ENCODE assay signal across 26 mouse cellular contexts in genomic region chr16:52190714-52191113, GRCm38 (mm10).
A peak's percentile ranks its signal among the peaks of the same experiment; 100 is the strongest.
DNase-seq lines count a peak whose midpoint lies in the region; ATAC-seq lines count a peak whose summit lies in the region.
"Had no signal": no experiment of that assay in that cellular context is flagged by ENCODE, and none has a peak within 500 bp of the region (broad histone marks: within the 10 kb centered on the region; RNA-seq: fewer than 3 reads in every experiment).

No protein-coding gene starts in this region.

- DNase-seq in kidney, adult 18-20 months, result peak; percentile 23
- peak; percentile 80 for DNase-seq in kidney, adult 9 months
- peak; percentile 36 to 56 for DNase-seq in kidney, postnatal 25 days
- peak; percentile 37 for DNase-seq in yolk sac, embryonic 10.5 days (ENCODE audit: low spot score)
- DNase-seq: adrenal gland, adult 2 months; adrenal gland, postnatal 14 days; cerebellum, adult 11 months; cerebellum, adult 2 months; cerebellum, adult 9-11 months; cerebellum, postnatal 25 days; embryo, embryonic 11 days; gastrocnemius, postnatal 25 days; heart, adult 2 months had no signal

- H3K27me3 ChIP-seq in kidney, embryonic 16.5 days (ENCODE audit: insufficient read depth, low read length), result no peaks in the 10 kb centered on the region
- H3K27me3 ChIP-seq in kidney, embryonic 15.5 days, result no peaks in the 10 kb centered on the region
- H3K27me3 ChIP-seq in intestine, embryonic 15.5 days (replicated peaks), result no peaks in the 10 kb centered on the region
- H3K27me3 ChIP-seq: embryonic facial prominence, embryonic 13.5 days; forebrain, embryonic 12.5 days; forebrain, embryonic 15.5 days; heart, embryonic 13.5 days; hindbrain, embryonic 12.5 days; hindbrain, embryonic 15.5 days had no signal

- H3K9me3 ChIP-seq in kidney, embryonic 16.5 days (ENCODE audit: low read length), result no peaks in the 10 kb centered on the region
- no peaks in the 10 kb centered on the region for H3K9me3 ChIP-seq in kidney, embryonic 15.5 days (replicated peaks)
- H3K9me3 ChIP-seq in intestine, embryonic 15.5 days, result no peaks in the 10 kb centered on the region
- H3K9me3 ChIP-seq: embryonic facial prominence, embryonic 10.5 days; embryonic facial prominence, embryonic 13.5 days; forebrain, embryonic 12.5 days; forebrain, embryonic 15.5 days; heart, embryonic 10.5 days; heart, embryonic 13.5 days; hindbrain, embryonic 12.5 days; hindbrain, embryonic 15.5 days had no signal

- no peak for ATAC-seq in kidney, embryonic 16.5 days (ENCODE audit: low FRiP score, low TSS enrichment)
- ATAC-seq in kidney, embryonic 15.5 days (replicated peaks; ENCODE audit: low FRiP score), result no peak
- ATAC-seq in intestine, embryonic 15.5 days, result no peak
- ATAC-seq: CD4-positive, CD25-positive, alpha-beta regulatory T cell, adult 4 months; forebrain, embryonic 15.5 days had no signal

- H3K4me2 ChIP-seq in kidney, embryonic 16.5 days (replicated peaks; ENCODE audit: low read depth, low read length), result no peak overlapping the region
- no peak overlapping the region for H3K4me2 ChIP-seq in kidney, embryonic 15.5 days
- no peak overlapping the region for H3K4me2 ChIP-seq in intestine, embryonic 15.5 days (replicated peaks)
- H3K4me2 ChIP-seq: embryonic facial prominence, embryonic 13.5 days; forebrain, embryonic 12.5 days; forebrain, embryonic 15.5 days; heart, embryonic 13.5 days; hindbrain, embryonic 12.5 days; hindbrain, embryonic 15.5 days had no signal

- H3K36me3 ChIP-seq in kidney, embryonic 16.5 days (ENCODE audit: insufficient read depth, low read length), result peaks cover 58% of the 10 kb centered on the region
- peaks cover 72% of the 10 kb centered on the region for H3K36me3 ChIP-seq in kidney, embryonic 15.5 days
- H3K36me3 ChIP-seq in intestine, embryonic 15.5 days, result no peaks in the 10 kb centered on the region

- no peak overlapping the region for H3K9ac ChIP-seq in kidney, embryonic 16.5 days (replicated peaks; ENCODE audit: low read length)
- H3K9ac ChIP-seq in kidney, embryonic 15.5 days, result no peak overlapping the region
- no peak overlapping the region for H3K9ac ChIP-seq in intestine, embryonic 15.5 days
- H3K9ac ChIP-seq: embryonic facial prominence, embryonic 13.5 days; forebrain, embryonic 12.5 days; forebrain, embryonic 15.5 days; heart, embryonic 13.5 days; hindbrain, embryonic 12.5 days; hindbrain, embryonic 15.5 days had no signal

- WGBS in kidney, embryonic 16.5 days, result 81% methylated on average over 5 of the region's 5 CpGs
- WGBS in kidney, embryonic 15.5 days, result 82% methylated on average over 5 of the region's 5 CpGs
- WGBS in intestine, embryonic 15.5 days, result 82% methylated on average over 5 of the region's 5 CpGs

- no peak overlapping the region for H3K27ac ChIP-seq in kidney, embryonic 16.5 days (ENCODE audit: low read length)
- H3K27ac ChIP-seq in kidney, embryonic 15.5 days, result no peak overlapping the region
- H3K27ac ChIP-seq in intestine, embryonic 15.5 days, result no peak overlapping the region
- H3K27ac ChIP-seq: embryonic facial prominence, embryonic 10.5 days; embryonic facial prominence, embryonic 13.5 days; forebrain, embryonic 15.5 days; heart, adult 2 months; heart, embryonic 10.5 days; heart, embryonic 13.5 days; hindbrain, embryonic 12.5 days had no signal

- H3K4me1 ChIP-seq in kidney, embryonic 16.5 days (ENCODE audit: insufficient read depth, low read length), result no peaks in the 10 kb centered on the region; the same call in 1 of the 2 replicates
- no peaks in the 10 kb centered on the region for H3K4me1 ChIP-seq in kidney, embryonic 15.5 days
- no peaks in the 10 kb centered on the region for H3K4me1 ChIP-seq in intestine, embryonic 15.5 days (replicated peaks)
- H3K4me1 ChIP-seq: embryonic facial prominence, embryonic 10.5 days; embryonic facial prominence, embryonic 13.5 days; forebrain, embryonic 12.5 days; forebrain, embryonic 15.5 days; heart, embryonic 10.5 days; hindbrain, embryonic 12.5 days had no signal

- H3K4me3 ChIP-seq in kidney, embryonic 16.5 days (ENCODE audit: low read length), result no peak overlapping the region
- H3K4me3 ChIP-seq in kidney, embryonic 15.5 days (replicated peaks), result no peak overlapping the region
- H3K4me3 ChIP-seq in intestine, embryonic 15.5 days (replicated peaks), result no peak overlapping the region
- H3K4me3 ChIP-seq: embryonic facial prominence, embryonic 10.5 days; embryonic facial prominence, embryonic 13.5 days; erythroblast, embryonic 14.5 days; forebrain, embryonic 12.5 days; forebrain, embryonic 15.5 days; heart, adult 2 months; heart, embryonic 10.5 days; heart, embryonic 13.5 days; hindbrain, embryonic 12.5 days; hindbrain, embryonic 15.5 days had no signal

Comparison
In these comparisons a context has a peak if more than half of its experiments do, and no peak if none do; other contexts are left out.
1. DNase-seq: peak in every context shown above with its lines; median percentile 80 in kidney, adult 9 months; 46 in kidney, postnatal 25 days; 37 in yolk sac, embryonic 10.5 days; 23 in kidney, adult 18-20 months.